In genomic region chr1:93725665-93726064, GRCm38 (mm10) we compare ENCODE assay signal across 23 mouse cellular contexts. TPM values are rescaled to one million over a fixed set of nuclear protein-coding genes. Genes with fewer than 3 reads are reported as not detected.
DNase-seq lines count a peak whose midpoint lies in the region.
"Had no signal": no experiment of that assay in that cellular context is flagged by ENCODE, and none has a peak within 500 bp of the region (broad histone marks: within the 10 kb centered on the region; RNA-seq: fewer than 3 reads in every experiment).

No protein-coding gene starts in this region.

- no peaks in the 10 kb centered on the region for H3K9me3 ChIP-seq in heart, embryonic 10.5 days
- no peaks in the 10 kb centered on the region for H3K9me3 ChIP-seq in limb, embryonic 10.5 days (replicated peaks)
- H3K9me3 ChIP-seq: embryonic facial prominence, embryonic 12.5 days; midbrain, embryonic 13.5 days; neural tube, embryonic 12.5 days had no signal

- no peak for DNase-seq in heart, embryonic 10.5 days (ENCODE audit: low spot score)
- no peak for DNase-seq in heart, adult 8-10 months (ENCODE audit: low spot score)
- DNase-seq in ovary, adult 18-20 months (ENCODE audit: low spot score) = peak; percentile 39
- DNase-seq in ovary, postnatal 14 days (ENCODE audit: low spot score) = no peak
- peak; percentile 62 for DNase-seq in adrenal gland, postnatal 10 days
- no peak for DNase-seq in cerebellum, postnatal 10 days
- no peak for DNase-seq in limb, embryonic 10.5 days (ENCODE audit: low spot score)
- DNase-seq: B cell, adult 2 months; cerebellum, adult 9-11 months; forebrain, postnatal 0 days; kidney, adult 2 months; kidney, postnatal 36 days; left cerebral cortex, postnatal 4 days; lung, adult 18-20 months; lung, postnatal 14 days; right cerebral cortex, postnatal 14 days; spleen, adult 18-20 months; thymus, postnatal 25 days had no signal

- WGBS in heart, embryonic 10.5 days = 77% methylated on average over 5 of the region's 5 CpGs
- WGBS in limb, embryonic 10.5 days = 90% methylated on average over 5 of the region's 5 CpGs

- H3K27ac ChIP-seq in heart, embryonic 10.5 days = 0 out of 2 replicates have a peak overlapping the region, but pooled peaks have one; percentile 52
- no peak overlapping the region for H3K27ac ChIP-seq in limb, embryonic 10.5 days
- H3K27ac ChIP-seq: embryonic facial prominence, embryonic 12.5 days; left cerebral cortex, adult 2 months; midbrain, embryonic 13.5 days; neural tube, embryonic 12.5 days had no signal

- H3K4me3 ChIP-seq in heart, embryonic 10.5 days = no peak overlapping the region
- no peak overlapping the region for H3K4me3 ChIP-seq in limb, embryonic 10.5 days
- H3K4me3 ChIP-seq: embryonic facial prominence, embryonic 12.5 days; left cerebral cortex, adult 2 months; midbrain, embryonic 13.5 days; neural tube, embryonic 12.5 days had no signal

- no peaks in the 10 kb centered on the region for H3K27me3 ChIP-seq in heart, embryonic 10.5 days (ENCODE audit: insufficient read depth, poor library complexity, severe bottlenecking)
- H3K27me3 ChIP-seq in limb, embryonic 10.5 days (ENCODE audit: low read depth, poor library complexity, severe bottlenecking) = no peaks in the 10 kb centered on the region
- H3K27me3 ChIP-seq: embryonic facial prominence, embryonic 12.5 days; midbrain, embryonic 13.5 days; neural tube, embryonic 12.5 days had no signal

- H3K36me3 ChIP-seq in heart, embryonic 10.5 days = peaks cover 21% of the 10 kb centered on the region
- H3K36me3 ChIP-seq in limb, embryonic 10.5 days = peaks cover 34% of the 10 kb centered on the region

- peaks cover 21% of the 10 kb centered on the region for H3K4me1 ChIP-seq in heart, embryonic 10.5 days
- H3K4me1 ChIP-seq in limb, embryonic 10.5 days = no peaks in the 10 kb centered on the region
- H3K4me1 ChIP-seq: embryonic facial prominence, embryonic 12.5 days; midbrain, embryonic 13.5 days; neural tube, embryonic 12.5 days had no signal

RNA-seq across cellular contexts. Expression of gene Atg4b, which starts 25.6 kb away (rescaled TPM):
- 69.3 and 78.3 TPM in 2 replicates for polyA plus RNA-seq in heart, embryonic 10.5 days (2016; fragmentation: Nextera tagmentation; extraction: Ambion mirVana)
- total RNA-seq in heart, adult 8-10 months (2022) = 10 to 100 TPM; 28.5 to 35.3 (median 34.6) TPM
- total RNA-seq in adrenal gland, postnatal 10 days (2021) = 10 to 100 TPM; 62.2 to 75.5 TPM
- 91.8 and 95.8 TPM in 2 replicates for polyA plus RNA-seq in limb, embryonic 10.5 days (2016; fragmentation: Nextera tagmentation; extraction: Ambion mirVana)

RNA-seq across cellular contexts. Expression of gene Thap4, which starts 29.0 kb away (rescaled TPM):
- polyA plus RNA-seq in heart, embryonic 10.5 days (2016; fragmentation: Nextera tagmentation; extraction: Ambion mirVana) = 42.9 and 56.5 TPM in 2 replicates
- 10 to 100 TPM; 70.4 to 90.9 (median 77.0) TPM for total RNA-seq in heart, adult 8-10 months (2022)
- total RNA-seq in adrenal gland, postnatal 10 days (2021) = 10 to 100 TPM; 46.0 to 51.7 TPM
- polyA plus RNA-seq in limb, embryonic 10.5 days (2016; fragmentation: Nextera tagmentation; extraction: Ambion mirVana) = 54.8 and 56.3 TPM in 2 replicates

RNA-seq across cellular contexts. Expression of gene Bok, which starts 40.2 kb away (rescaled TPM):
- polyA plus RNA-seq in heart, embryonic 10.5 days (2016; fragmentation: Nextera tagmentation; extraction: Ambion mirVana) = 45.7 and 54.9 TPM in 2 replicates
- 1 to 10 TPM; 2.5 to 3.0 (median 2.6) TPM for total RNA-seq in heart, adult 8-10 months (2022)
- total RNA-seq in adrenal gland, postnatal 10 days (2021) = 10 to 100 TPM; 17.4 to 21.0 TPM
- polyA plus RNA-seq in limb, embryonic 10.5 days (2016; fragmentation: Nextera tagmentation; extraction: Ambion mirVana) = 34.9 and 37.4 TPM in 2 replicates
- total RNA-seq: megakaryocyte, adult 5-6 weeks had no signal

Comparison
In these comparisons a context has a peak if more than half of its experiments do, and no peak if none do; other contexts are left out.
1. DNase-seq: peak in ovary, adult 18-20 months (single experiment) and adrenal gland, postnatal 10 days (single experiment); none in heart, embryonic 10.5 days (single experiment), heart, adult 8-10 months (single experiment), ovary, postnatal 14 days (single experiment), cerebellum, postnatal 10 days (0 of 2) and limb, embryonic 10.5 days (single experiment).
2. RNA of gene Bok, which starts 40.2 kb away (total RNA-seq): 17.4 to 21.0 TPM in adrenal gland, postnatal 10 days; 2.5 to 3.0 TPM in heart, adult 8-10 months; every median in the first group is over 4 times any median in the second.